Mouse (Mus musculus): Measurements from ENCODE around the gene Ptpn14. TPM values are rescaled to one million over a fixed set of nuclear protein-coding genes. Genes with fewer than 3 reads are reported as not detected.

Ptpn14 gene
- polyA plus RNA-seq, 1 experiment: 57.3 TPM

- Histone ChIP-seq H3K27ac (ENCODE audit: insufficient read depth, low read length) (no peak overlapping the region), H3K4me1 (ENCODE audit: control insufficient read depth, insufficient read depth, low read length) (no peaks in the 10 kb centered on the region), H3K4me3 (ENCODE audit: insufficient read depth, low read length) (no peak overlapping the region)
- no peak for TF ChIP-seq CTCF (IDR thresholded peaks at IDR 0.05; ENCODE audit: borderline replicate concordance, insufficient read depth, low read length)
- no peak for TF ChIP-seq POLR2A (IDR thresholded peaks at IDR 0.05; ENCODE audit: low read depth, low read length)
Measured at GRCm38 (mm10) chr1:189898708-189899107, 170.6 kb downstream of the Ptpn14 start.

GRCm38 (mm10) chr1:189899526-189899925 is 171.5 kb downstream of the Ptpn14 start:
- H3K4me1 ChIP-seq (ENCODE audit: control insufficient read depth, insufficient read depth, low read length): no peaks in the 10 kb centered on the region
- no peak overlapping the region for H3K27ac ChIP-seq (ENCODE audit: insufficient read depth, low read length)
- H3K4me3 ChIP-seq (ENCODE audit: insufficient read depth, low read length): no peak overlapping the region
- no peak for TF ChIP-seq CTCF (IDR thresholded peaks at IDR 0.05; ENCODE audit: borderline replicate concordance, insufficient read depth, low read length)
- no peak for TF ChIP-seq POLR2A (IDR thresholded peaks at IDR 0.05; ENCODE audit: low read depth, low read length)

GRCm38 (mm10) chr1:189902413-189902812 is 174.3 kb downstream of the Ptpn14 start:
- no peak overlapping the region for H3K4me3 ChIP-seq (ENCODE audit: insufficient read depth, low read length)
- TF ChIP-seq POLR2A (IDR thresholded peaks at IDR 0.05; ENCODE audit: low read depth, low read length) (no peak), CTCF (IDR thresholded peaks at IDR 0.05; ENCODE audit: borderline replicate concordance, insufficient read depth, low read length) (no peak)
- no peak overlapping the region for H3K27ac ChIP-seq (ENCODE audit: insufficient read depth, low read length)
- no peaks in the 10 kb centered on the region for H3K4me1 ChIP-seq (ENCODE audit: control insufficient read depth, insufficient read depth, low read length)

GRCm38 (mm10) chr1:189903169-189903568 is 175.1 kb downstream of the Ptpn14 start:
- H3K4me1 ChIP-seq (ENCODE audit: control insufficient read depth, insufficient read depth, low read length): peaks cover 2% of the 10 kb centered on the region
- TF ChIP-seq POLR2A (IDR thresholded peaks at IDR 0.05; ENCODE audit: low read depth, low read length) (no peak), CTCF (IDR thresholded peaks at IDR 0.05; ENCODE audit: borderline replicate concordance, insufficient read depth, low read length) (no peak)
- H3K27ac ChIP-seq (ENCODE audit: insufficient read depth, low read length): no peak overlapping the region
- H3K4me3 ChIP-seq (ENCODE audit: insufficient read depth, low read length): no peak overlapping the region

GRCm38 (mm10) chr1:189910685-189911345 is 182.7 kb downstream of the Ptpn14 start:
- H3K27ac ChIP-seq (ENCODE audit: insufficient read depth, low read length): no peak overlapping the region
- TF ChIP-seq POLR2A (IDR thresholded peaks at IDR 0.05; ENCODE audit: low read depth, low read length) (no peak), CTCF (IDR thresholded peaks at IDR 0.05; ENCODE audit: borderline replicate concordance, insufficient read depth, low read length) (no peak)
- peaks cover 14% of the 10 kb centered on the region for H3K4me1 ChIP-seq (ENCODE audit: control insufficient read depth, insufficient read depth, low read length)
- no peak overlapping the region for H3K4me3 ChIP-seq (ENCODE audit: insufficient read depth, low read length)

GRCm38 (mm10) chr1:189913093-189913760 is 185.2 kb downstream of the Ptpn14 start:
- peaks cover 18% of the 10 kb centered on the region for H3K4me1 ChIP-seq (ENCODE audit: control insufficient read depth, insufficient read depth, low read length)
- TF ChIP-seq POLR2A (IDR thresholded peaks at IDR 0.05; ENCODE audit: low read depth, low read length) (no peak), CTCF (IDR thresholded peaks at IDR 0.05; ENCODE audit: borderline replicate concordance, insufficient read depth, low read length) (no peak)
- no peak overlapping the region for H3K27ac ChIP-seq (ENCODE audit: insufficient read depth, low read length)
- no peak overlapping the region for H3K4me3 ChIP-seq (ENCODE audit: insufficient read depth, low read length)

- Histone ChIP-seq H3K27ac (ENCODE audit: insufficient read depth, low read length) (no peak overlapping the region), H3K4me3 (ENCODE audit: insufficient read depth, low read length) (no peak overlapping the region), H3K4me1 (ENCODE audit: control insufficient read depth, insufficient read depth, low read length) (peaks cover 16% of the 10 kb centered on the region)
- TF ChIP-seq POLR2A (IDR thresholded peaks at IDR 0.05; ENCODE audit: low read depth, low read length) (no peak), CTCF (IDR thresholded peaks at IDR 0.05; ENCODE audit: borderline replicate concordance, insufficient read depth, low read length) (no peak)
Measured at GRCm38 (mm10) chr1:189916422-189917125, 188.5 kb downstream of the Ptpn14 start.

- Histone ChIP-seq H3K27ac (ENCODE audit: insufficient read depth, low read length) (no peak overlapping the region), H3K4me1 (ENCODE audit: control insufficient read depth, insufficient read depth, low read length) (peaks cover 16% of the 10 kb centered on the region), H3K4me3 (ENCODE audit: insufficient read depth, low read length) (no peak overlapping the region)
- TF ChIP-seq CTCF (IDR thresholded peaks at IDR 0.05; ENCODE audit: borderline replicate concordance, insufficient read depth, low read length) (no peak), POLR2A (IDR thresholded peaks at IDR 0.05; ENCODE audit: low read depth, low read length) (no peak)
Measured at GRCm38 (mm10) chr1:189917126-189917500, 189.0 kb downstream of the Ptpn14 start.

GRCm38 (mm10) chr1:189919756-189920155 is 191.7 kb downstream of the Ptpn14 start:
- no peak overlapping the region for H3K4me3 ChIP-seq (ENCODE audit: insufficient read depth, low read length)
- no peak for TF ChIP-seq POLR2A (IDR thresholded peaks at IDR 0.05; ENCODE audit: low read depth, low read length)
- no peak overlapping the region for H3K27ac ChIP-seq (ENCODE audit: insufficient read depth, low read length)
- H3K4me1 ChIP-seq (ENCODE audit: control insufficient read depth, insufficient read depth, low read length): peaks cover 12% of the 10 kb centered on the region

All from embryonic fibroblast, embryonic 13.5 days (primary cell).